Mouse (Mus musculus) kidney, adult 2 months (tissue): ENCODE results near the gene Mymk.

ENCODE experiments used
- CTCF ChIP-seq: fragments of 200-500 bp; conservative IDR thresholded peaks from 2 replicates; pipeline ENCODE4 v1.5.1; 2011; ENCODE audit warnings: low read depth, mild to moderate bottlenecking, control low read depth, low read length, moderate library complexity, mixed read lengths; ENCODE audit not compliant: insufficient read depth, insufficient read length
- POLR2A ChIP-seq: fragments of 200-500 bp; IDR thresholded peaks from one replicate; pipeline ENCODE4 v1.6.1; 2011; ENCODE audit warnings: low read depth, low read length, control low read depth

DNA sequence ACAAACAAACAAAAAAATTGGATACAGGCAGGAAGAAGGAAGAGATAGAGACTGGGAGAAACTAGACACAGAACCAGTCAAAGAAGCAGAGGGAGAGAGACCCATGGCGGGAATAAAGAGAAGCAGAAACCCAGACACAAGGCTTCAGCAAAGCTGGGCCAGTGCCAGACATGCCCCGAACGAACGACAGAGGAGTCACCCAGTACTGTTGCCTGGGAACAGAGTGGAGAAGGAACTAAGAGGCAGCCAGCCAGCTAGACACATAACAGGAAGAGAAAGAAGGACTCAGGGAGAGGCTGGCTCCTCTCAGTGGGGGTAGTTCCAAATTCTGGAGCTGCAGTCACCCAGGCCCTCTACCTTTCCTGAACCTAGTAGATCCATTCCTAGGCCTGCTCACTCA lies 842 bp downstream of the Mymk start:
- TF ChIP-seq CTCF (no peak), POLR2A (no peak)
